8 mouse cellular contexts compared by ENCODE assay signal in genomic region chr19:3419251-3419650, GRCm38 (mm10). TPM values are rescaled to one million over a fixed set of nuclear protein-coding genes. Genes with fewer than 3 reads are reported as not detected.
A peak's percentile ranks its signal among the peaks of the same experiment; 100 is the strongest.
DNase-seq lines count a peak whose midpoint lies in the region.

No protein-coding gene starts in this region.

- intact Hi-C loops in left cerebral cortex, postnatal 14 days (cut with DNase I), result no loop called here

- DNase-seq in layer of hippocampus, adult 11-12 months (ENCODE audit: low spot score), result peak; percentile 24
- no peak for DNase-seq in layer of hippocampus, postnatal 14 days (ENCODE audit: low spot score in 2 of 2)
- DNase-seq in 416B (ENCODE audit: low read depth), result peak; percentile 56
- peak; percentile 42 for DNase-seq in adrenal gland, postnatal 25 days
- DNase-seq in left cerebral cortex, postnatal 14 days (ENCODE audit: low spot score in 2 of 2), result peak; percentile 22 to 65
- no peak for DNase-seq in kidney, postnatal 14 days
- DNase-seq in cerebellum, postnatal 14 days, result no peak
- DNase-seq in kidney, adult 9 months, result no peak

RNA-seq across cellular contexts. Expression of gene Gal, which starts 4.9 kb away (rescaled TPM):
- 1 to 10 TPM; 3.8 to 5.1 TPM for total RNA-seq in layer of hippocampus, postnatal 14 days (2021)
- total RNA-seq in adrenal gland, postnatal 25 days (2021), result 37.1 and 44.4 TPM in 2 replicates
- 1 to 10 TPM in 1 of 2 experiments, under 1 TPM in 1; 0.64 to 1.0 TPM for total RNA-seq in left cerebral cortex, postnatal 14 days (2021)

RNA-seq across cellular contexts. Expression of gene Tesmin, which starts 30.6 kb away (rescaled TPM):
- under 1 TPM; 0.25 to 0.52 TPM for total RNA-seq in layer of hippocampus, postnatal 14 days (2021)
- 0.52 and 0.97 TPM in 2 replicates for total RNA-seq in adrenal gland, postnatal 25 days (2021)
- under 1 TPM; 0.15 to 0.42 TPM for total RNA-seq in left cerebral cortex, postnatal 14 days (2021)

Comparison
In these comparisons a context has a peak if more than half of its experiments do, and no peak if none do; other contexts are left out.
1. DNase-seq: peak in layer of hippocampus, adult 11-12 months (single experiment), 416B (single experiment), adrenal gland, postnatal 25 days (single experiment) and left cerebral cortex, postnatal 14 days (2 of 2); none in layer of hippocampus, postnatal 14 days (0 of 2), kidney, postnatal 14 days (single experiment), cerebellum, postnatal 14 days (0 of 2) and kidney, adult 9 months (single experiment).